Mouse (Mus musculus): ENCODE measurements at regions not wholly inside any gene's neighbourhood (a gene's known extent, or its start where the extent isn't known, plus 50 kb on each side); places are given as distances from the start of the nearest gene placed in this dataset.
"Not testable (repeated sequence)": the region's sequence is repeated elsewhere in the genome, so short reads cannot be mapped to it uniquely, and the experiment has no call there.

DNA sequence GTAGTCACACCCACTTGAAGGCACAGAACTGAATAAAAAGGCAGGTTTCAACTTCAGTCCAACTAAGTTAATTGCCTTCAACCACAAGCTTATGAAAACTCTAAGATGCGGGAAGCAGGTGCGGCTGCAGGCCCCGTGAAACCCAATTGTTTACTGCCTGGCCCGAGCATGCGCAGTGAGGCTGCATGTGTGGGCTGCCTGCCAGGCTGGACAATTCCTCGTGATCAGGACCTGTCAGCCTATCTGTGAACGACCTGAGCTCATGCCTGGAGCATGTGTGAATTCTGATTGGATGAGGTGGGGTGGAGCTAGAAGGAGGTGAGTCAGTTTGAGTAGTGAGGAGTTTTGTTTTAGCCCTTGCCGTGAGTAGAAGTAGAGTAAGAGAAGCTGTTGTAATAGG, 71.0 kb upstream of the 1110032F04Rik start:
- not testable (repeated sequence) for H3K4me1 ChIP-seq; H3K27me3 ChIP-seq; ATAC-seq (ENCODE audit: insufficient number of reproducible peaks, insufficient read depth, low FRiP score, low TSS enrichment, low read depth); H3K27ac ChIP-seq; H3K9me3 ChIP-seq; H3K9ac ChIP-seq; H3K4me3 ChIP-seq; H3K4me2 ChIP-seq; H3K36me3 ChIP-seq
- 80% methylated on average over 8 of the region's 8 CpGs for WGBS

DNA sequence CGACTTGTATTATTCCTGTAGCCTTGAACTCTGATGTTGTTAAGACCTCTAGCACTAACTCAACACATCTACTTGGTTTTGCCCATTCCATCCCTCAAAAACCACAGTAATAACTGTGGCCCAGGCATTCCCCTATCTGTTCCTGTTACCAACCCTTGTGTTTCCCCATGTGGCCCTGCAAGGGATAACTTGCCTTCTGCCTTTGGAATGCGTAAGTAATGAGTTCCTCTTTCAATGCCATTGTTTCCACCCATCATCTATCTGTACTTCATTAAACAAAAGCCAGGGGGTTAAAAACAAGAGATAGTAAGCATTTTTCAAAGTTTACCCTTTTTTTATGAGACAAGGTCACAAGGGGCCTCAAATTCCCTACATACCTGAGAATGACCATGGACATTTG, 60.5 kb upstream of the 1110032F04Rik start:
- no peaks in the 10 kb centered on the region for H3K9me3 ChIP-seq
- no peak overlapping the region for H3K27ac ChIP-seq
- no peaks in the 10 kb centered on the region for H3K27me3 ChIP-seq
- no peak overlapping the region for H3K4me2 ChIP-seq
- no peak overlapping the region for H3K9ac ChIP-seq
- H3K4me1 ChIP-seq = no peaks in the 10 kb centered on the region
- H3K36me3 ChIP-seq = no peaks in the 10 kb centered on the region
- ATAC-seq (ENCODE audit: insufficient number of reproducible peaks, insufficient read depth, low FRiP score, low TSS enrichment, low read depth) = no peak
- H3K4me3 ChIP-seq = no peak overlapping the region
- WGBS = 85% methylated on average over 2 of the region's 2 CpGs

DNA sequence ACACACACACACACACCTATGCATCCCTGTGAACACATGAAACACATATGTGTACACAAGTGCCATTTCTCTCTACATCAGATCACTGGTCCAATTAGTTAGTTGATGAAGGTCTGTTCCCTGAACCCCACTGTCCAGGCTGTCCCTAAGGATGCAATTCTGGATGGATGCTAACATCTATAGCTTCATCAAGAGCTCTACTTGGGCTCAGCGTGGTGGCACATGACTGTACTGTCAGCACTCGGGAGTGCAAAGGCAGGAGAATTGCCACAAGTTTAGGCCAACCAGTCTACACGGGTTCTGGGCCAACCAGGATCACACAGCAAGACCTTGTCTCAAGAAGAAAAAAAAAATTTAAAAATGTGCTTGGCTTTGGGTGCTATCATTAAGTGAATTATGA, 55.9 kb upstream of the 1110032F04Rik start:
- no peaks in the 10 kb centered on the region for H3K36me3 ChIP-seq
- H3K4me3 ChIP-seq = no peak overlapping the region
- H3K4me1 ChIP-seq = no peaks in the 10 kb centered on the region
- no peak overlapping the region for H3K9ac ChIP-seq
- H3K9me3 ChIP-seq = no peaks in the 10 kb centered on the region
- H3K4me2 ChIP-seq = no peak overlapping the region
- H3K27ac ChIP-seq = no peak overlapping the region
- 85% methylated on average over 3 of the region's 3 CpGs for WGBS
- H3K27me3 ChIP-seq = no peaks in the 10 kb centered on the region
- no peak for ATAC-seq (ENCODE audit: insufficient number of reproducible peaks, insufficient read depth, low FRiP score, low TSS enrichment, low read depth)

DNA sequence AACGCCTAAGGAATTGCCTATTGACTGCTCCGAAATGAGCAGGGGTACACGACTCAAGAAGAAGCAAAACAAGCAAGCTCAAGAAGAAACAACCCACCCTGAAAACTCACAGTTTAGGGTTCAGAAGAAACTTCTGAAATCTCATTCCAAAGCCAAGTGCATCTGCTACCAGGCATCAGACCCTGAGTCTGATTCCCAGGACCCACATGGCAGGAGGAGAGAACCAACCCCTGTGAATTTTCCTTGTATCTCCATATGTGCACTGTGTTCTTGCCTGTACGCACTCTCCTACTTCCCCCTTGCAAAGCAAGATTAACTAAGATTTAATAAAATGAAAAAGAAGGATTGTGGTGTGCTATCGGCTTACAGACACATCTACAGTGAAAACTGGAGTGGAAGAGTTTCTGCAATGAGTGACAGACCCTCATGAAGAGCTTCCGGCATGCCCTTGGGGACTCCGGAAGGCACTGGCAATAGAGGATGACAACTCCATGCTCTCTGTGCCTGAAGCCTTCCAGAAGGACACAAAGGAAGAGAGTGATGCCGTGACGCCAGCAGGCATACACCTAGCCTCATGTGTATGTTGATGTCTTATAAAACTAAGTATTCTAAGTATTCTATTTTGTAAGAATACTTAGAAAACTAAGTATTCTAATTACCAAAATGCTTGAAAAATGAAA, 55.2 kb upstream of the 1110032F04Rik start:
- no peak overlapping the region for H3K4me3 ChIP-seq
- H3K27ac ChIP-seq = no peak overlapping the region
- no peaks in the 10 kb centered on the region for H3K4me1 ChIP-seq
- H3K9ac ChIP-seq = no peak overlapping the region
- H3K9me3 ChIP-seq = no peaks in the 10 kb centered on the region
- H3K27me3 ChIP-seq = no peaks in the 10 kb centered on the region
- no peaks in the 10 kb centered on the region for H3K36me3 ChIP-seq
- no peak overlapping the region for H3K4me2 ChIP-seq
- ATAC-seq (ENCODE audit: insufficient number of reproducible peaks, insufficient read depth, low FRiP score, low TSS enrichment, low read depth) = no peak
- WGBS = 88% methylated on average over 9 of the region's 9 CpGs

DNA sequence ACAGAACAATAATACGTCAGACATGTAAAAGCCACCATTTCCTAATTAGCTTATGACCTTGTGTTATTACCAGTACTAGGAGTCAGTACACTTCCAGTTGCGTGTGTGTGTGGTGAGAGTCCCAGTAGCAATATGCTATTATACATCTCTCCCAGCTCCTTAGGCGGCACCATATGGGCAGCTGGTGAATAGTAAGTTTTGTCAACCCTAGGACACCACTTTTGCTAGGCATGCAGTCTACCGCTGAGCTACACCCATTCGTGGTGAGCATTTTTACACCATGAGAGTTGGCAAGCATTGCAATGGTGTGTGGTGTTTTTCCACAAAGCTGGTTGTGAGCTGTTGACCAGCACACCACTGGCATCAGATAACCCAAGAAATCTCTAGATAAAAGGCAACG, 53.8 kb upstream of the 1110032F04Rik start:
- no peak overlapping the region for H3K4me2 ChIP-seq
- no peak for ATAC-seq (ENCODE audit: insufficient number of reproducible peaks, insufficient read depth, low FRiP score, low TSS enrichment, low read depth)
- no peak overlapping the region for H3K4me3 ChIP-seq
- no peak overlapping the region for H3K27ac ChIP-seq
- H3K36me3 ChIP-seq = no peaks in the 10 kb centered on the region
- H3K9ac ChIP-seq = no peak overlapping the region
- no peaks in the 10 kb centered on the region for H3K9me3 ChIP-seq
- H3K4me1 ChIP-seq = no peaks in the 10 kb centered on the region
- 86% methylated on average over 6 of the region's 6 CpGs for WGBS
- no peaks in the 10 kb centered on the region for H3K27me3 ChIP-seq

DNA sequence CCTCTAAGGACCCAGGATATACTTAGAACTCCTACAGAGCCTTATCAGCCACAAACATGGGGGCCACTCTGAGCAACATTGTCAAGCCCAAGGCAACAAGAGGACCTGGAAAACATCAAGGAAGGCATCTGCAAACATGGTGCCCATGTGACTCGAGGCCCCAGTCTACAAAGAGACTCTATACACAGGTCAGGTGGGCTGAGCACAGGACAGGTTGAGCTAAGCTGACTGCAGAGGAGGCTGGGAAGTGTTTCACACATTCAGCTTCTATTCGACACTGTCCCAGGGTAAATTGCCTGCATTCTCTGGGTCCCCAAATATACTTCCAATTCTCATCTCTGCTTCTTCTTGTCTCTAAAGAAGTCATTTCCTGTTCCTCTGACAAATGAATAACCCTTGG, 52.1 kb upstream of the 1110032F04Rik start:
- ATAC-seq (ENCODE audit: insufficient number of reproducible peaks, insufficient read depth, low FRiP score, low TSS enrichment, low read depth) = no peak; the same call in 1 of the 2 replicates
- H3K4me1 ChIP-seq = no peaks in the 10 kb centered on the region
- H3K4me3 ChIP-seq = no peak overlapping the region
- WGBS = 67% methylated on average over 2 of the region's 2 CpGs
- H3K4me2 ChIP-seq = no peak overlapping the region
- no peaks in the 10 kb centered on the region for H3K27me3 ChIP-seq
- no peak overlapping the region for H3K27ac ChIP-seq
- H3K9me3 ChIP-seq = no peaks in the 10 kb centered on the region
- no peaks in the 10 kb centered on the region for H3K36me3 ChIP-seq
- H3K9ac ChIP-seq = no peak overlapping the region

All from embryonic facial prominence, embryonic 13.5 days (tissue).